Mouse (Mus musculus): ENCODE data around the gene Dpm1.

DNA sequence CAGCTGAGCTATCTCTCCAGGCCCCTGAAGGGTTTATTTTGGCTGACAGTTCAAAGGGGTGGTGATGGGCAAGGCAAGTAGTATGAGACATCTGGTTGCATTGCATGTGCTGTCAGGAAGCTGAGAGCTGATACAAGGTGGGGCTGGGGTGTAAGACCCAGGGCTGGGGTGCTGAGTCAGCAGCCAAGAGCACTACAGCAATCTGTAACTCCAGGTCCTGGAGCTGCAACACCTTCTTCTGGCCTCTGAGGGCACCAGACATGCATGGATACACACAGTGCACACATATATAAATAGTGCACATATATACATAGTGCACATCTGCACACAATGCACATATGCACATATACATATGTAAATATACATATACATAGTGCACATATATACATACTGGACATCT lies 12.4 kb upstream of the Dpm1 start:
- TF ChIP-seq CTCF (IDR thresholded peaks at IDR 0.05; ENCODE audit: borderline replicate concordance, control insufficient read depth, extremely low read depth, insufficient read depth, low read length, poor library complexity), result no peak
- TF ChIP-seq POLR2A (IDR thresholded peaks at IDR 0.05; ENCODE audit: control insufficient read depth, extremely low read depth, insufficient read depth, low read length, poor library complexity), result no peak
